Mouse (Mus musculus): ENCODE results near the gene Id3.

Gene Id3

DNA sequence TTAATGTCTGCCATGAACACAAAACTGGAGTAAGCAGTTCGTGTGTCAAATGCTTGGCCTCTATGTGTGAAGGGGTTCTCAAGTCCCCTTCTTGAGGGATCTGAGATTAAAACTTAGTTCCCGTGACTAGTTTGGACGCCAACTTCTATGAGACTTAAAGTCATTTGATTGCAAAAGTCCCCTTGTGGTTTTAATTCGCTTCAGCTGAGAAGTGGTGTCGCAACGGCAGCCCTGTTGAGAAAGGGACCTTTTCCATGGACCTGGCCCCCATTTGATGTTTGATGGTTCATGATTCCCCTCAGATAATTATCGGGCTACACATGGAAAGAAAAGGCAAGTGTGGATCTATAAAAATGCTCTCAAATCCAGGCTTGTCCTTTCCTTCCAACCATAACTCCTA is 36.2 kb downstream of the Id3 start:
- DNase-seq, result no peak

DNA sequence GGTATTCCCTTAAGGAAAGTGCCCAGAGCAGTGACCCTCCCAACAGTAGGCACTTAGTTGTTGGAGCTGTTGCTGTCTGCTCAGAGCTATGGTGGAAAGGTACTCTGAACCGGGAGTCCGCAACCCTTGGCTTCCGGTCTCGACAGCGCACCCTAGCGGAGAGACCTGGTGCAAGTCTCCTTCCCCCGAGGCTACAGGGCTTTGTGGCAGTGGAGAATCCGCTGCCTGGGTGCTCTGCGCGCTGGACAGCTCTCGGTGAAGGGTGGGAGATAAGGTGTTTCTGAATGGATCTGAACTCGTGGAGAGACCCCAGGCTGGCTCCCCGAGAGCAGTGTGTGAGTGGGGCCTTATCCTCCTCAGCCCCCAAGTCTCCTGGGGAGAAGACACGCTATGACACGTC is 36.7 kb downstream of the Id3 start:
- peak; percentile 89 for DNase-seq

DNA sequence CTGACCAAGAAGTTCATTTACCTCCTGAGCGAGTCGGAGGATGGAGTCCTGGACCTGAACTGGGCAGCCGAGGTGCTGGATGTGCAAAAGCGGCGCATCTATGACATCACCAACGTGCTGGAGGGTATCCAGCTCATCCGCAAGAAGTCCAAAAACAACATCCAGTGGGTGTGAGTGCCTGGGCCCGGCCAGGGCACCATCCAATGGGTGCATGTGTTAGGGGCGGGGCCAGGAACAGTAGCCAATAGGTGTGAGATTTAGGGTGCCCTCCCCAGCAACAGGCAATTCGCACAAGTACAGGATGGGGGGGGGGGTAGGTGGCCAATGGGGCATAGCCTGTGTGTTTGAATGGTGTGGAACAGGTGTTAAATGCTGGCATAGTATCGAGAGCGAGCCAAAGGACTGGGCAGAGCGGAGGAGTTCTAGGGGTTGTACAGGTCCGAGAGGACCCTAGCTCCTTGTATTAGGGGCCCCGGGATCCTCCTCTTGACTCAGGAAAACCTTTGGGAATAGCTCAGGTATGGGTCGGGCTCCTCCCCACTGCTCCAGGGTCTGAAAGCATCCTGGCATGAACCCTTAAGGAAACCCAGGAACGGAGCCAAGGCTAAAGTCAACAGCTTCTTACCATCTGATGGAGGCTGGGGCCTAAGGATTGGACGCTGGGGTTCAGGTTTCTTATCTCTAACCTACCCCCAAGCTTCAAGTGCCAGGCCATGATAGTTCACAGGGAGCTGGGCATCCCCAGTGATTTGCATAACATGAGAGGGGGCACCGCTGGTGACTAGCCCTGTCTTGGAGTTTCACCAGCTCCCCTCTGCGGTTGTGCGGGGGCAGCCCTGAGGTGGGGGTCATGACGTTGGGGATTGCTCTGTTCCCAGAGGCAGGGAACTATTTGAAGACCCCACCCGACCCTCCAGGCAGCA is 37.4 kb downstream of the Id3 start:
- DNase-seq, result peak; percentile 83

DNA sequence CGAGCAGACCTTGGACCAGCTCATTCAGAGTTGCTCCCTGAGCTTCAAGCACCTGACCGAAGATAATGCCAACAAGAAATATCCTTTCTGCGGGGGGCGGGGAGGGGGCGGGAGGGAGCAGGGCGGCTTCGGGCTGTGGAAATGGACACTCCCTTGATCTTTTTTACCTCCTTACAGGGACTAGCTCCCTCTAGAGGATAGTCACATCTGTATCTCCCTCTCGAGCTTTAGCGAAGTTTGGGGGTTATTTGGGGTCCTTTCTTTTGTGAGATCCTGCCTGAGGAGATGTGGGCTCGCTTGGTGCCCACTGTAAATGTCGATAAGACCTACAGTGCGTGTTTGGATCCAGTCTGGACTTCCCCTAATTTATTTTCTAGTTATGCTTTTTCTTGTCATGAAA is 38.1 kb downstream of the Id3 start:
- no peak for DNase-seq

DNA sequence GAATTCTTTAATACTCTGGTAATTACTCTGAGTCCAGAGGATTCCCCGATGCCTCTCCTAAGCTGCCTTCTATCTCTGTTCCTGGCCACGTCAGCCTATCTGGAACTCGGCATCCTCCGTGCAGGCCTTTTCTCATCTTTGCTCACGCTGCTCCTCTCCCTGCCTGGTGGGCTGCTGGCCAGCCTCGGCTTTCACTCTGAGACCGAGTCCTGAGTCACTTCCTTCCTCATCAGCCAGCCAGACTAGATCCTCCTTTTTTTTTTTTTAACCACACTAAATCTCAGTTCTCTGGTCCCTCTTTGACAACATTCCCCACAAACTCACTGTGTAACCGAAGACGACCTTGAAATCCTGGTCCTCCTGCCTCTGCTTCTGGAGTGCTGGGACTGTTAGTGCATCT is 42.1 kb downstream of the Id3 start:
- DNase-seq, result no peak

DNA sequence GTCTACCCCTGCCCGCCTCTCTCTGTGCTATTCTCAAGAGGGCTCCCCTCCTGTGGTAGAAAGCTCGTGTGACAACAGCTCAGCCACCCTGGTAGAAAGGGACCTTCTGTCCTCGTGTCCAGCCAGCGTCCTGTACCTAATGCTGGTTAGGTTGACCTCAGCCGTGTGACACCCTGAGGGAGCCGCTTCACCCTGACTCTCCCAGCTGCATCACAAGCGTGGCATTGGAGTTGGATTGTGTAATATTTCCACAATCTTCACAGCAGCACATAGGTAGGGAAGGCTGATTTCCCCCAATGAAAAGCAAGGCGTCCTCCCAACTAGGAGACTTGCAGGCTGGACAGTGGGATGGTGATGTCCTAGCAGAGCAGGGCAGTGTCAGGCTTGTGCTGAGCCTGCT is 43.0 kb downstream of the Id3 start:
- DNase-seq, result no peak

DNA sequence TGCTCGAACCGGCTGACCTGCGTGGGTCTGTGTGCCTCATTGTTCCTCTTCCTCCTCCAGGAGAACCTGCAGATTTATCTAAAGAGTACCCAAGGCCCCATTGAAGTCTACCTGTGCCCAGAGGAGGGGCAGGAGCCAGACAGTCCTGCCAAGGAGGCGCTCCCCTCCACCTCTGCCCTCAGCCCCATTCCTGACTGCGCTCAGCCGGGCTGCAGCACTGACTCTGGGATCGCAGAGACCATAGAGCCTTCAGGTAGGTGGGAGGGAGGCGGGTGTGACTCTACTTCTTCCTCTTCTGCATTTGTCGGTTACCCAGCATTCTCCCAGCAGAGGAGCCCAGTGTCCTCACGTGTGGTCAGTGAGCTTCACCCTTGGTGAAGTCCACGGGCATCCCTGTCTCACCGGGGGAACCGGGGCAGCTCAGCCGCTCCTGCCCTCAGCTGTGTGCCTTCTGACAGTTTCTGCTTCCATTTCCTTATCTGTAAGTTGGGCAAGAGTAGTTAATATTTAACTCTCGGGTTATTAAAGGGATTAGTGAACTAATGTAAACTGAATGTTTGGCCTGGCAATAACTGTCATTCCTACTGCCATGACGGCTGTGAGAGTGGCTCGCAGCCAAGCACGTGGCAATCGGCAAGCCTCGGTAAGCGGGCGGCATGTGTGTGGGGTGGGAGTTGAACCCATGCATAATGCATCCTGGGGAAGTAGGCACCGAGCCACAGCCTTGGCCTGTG is 43.6 kb downstream of the Id3 start:
- DNase-seq, result peak; percentile 60

DNA sequence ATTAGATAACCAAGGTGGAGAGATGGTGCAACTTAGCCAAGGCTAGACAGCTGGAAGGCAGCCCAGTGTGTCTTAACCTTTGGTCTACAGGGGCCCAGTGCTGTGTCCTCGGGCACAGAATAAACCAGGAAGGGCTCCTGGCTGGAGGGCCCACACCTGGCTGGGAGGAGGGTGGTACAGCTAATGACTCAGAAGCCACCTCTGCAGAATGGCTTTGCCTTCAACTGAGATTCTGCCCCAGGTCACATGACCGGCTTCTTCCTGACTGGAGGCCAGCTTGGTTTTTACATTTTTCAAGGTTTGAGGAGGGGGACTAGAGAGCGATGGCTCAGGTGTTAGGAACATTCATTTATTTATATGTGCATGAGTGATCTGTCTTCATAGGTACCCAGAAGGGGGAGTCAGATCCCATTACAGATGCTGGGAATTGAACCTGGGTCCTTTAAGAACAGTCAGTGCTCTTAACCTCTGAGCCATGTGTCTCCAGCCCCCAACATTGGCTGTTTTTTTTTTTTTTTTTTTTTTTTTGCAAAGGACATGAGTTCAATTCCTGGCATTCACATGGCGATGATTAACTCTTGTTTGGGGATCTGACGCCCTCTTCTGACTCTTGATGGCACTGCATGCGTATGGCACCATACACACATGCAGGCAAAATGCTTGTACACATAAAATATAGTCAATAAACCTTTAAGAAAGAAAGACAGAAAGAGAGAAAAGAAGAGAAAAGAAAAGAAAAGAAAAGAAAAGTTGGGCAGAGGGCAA is 45.9 kb downstream of the Id3 start:
- no peak for DNase-seq

DNA sequence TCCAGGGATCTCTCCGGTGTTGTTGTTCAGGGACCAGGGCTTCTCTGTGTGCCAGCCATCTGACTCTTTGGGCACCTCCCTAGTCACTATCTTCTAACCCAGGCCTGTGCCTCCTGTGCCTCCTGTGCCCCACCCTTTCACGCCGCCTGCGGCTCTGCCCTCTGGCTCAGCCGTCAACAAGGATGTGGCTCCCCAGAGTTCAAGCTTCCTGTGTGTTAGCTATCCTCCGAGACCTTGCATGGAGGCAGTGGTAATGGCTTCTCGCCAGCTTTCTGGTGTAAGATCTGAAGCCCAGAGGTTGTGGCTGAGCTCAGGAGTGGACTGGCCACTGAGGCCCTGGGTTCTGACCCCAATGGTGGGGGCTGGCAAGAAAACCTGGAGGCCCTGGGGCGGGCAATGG is 46.6 kb downstream of the Id3 start:
- DNase-seq, result no peak

DNA sequence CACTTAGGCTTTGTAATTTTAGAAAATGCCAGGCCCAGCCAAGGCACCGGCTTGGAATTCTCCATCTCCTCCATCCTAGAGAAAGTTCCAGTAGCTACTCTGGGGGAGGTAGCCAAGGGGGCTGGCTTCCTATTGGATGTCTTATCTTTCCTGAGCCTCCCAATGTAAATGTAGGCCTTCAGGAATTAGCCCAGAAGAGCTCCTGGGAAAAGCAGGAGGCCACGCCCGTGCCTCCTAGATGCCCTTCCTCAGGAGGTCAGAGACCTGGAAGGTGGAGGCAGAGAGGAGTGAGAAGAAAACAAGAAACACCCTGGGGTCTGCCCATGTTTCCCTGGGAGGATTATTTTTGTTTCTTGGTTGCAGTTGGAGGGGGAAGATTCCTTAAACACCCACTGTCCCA is 50.3 kb downstream of the Id3 start:
- DNase-seq, result no peak

DNA sequence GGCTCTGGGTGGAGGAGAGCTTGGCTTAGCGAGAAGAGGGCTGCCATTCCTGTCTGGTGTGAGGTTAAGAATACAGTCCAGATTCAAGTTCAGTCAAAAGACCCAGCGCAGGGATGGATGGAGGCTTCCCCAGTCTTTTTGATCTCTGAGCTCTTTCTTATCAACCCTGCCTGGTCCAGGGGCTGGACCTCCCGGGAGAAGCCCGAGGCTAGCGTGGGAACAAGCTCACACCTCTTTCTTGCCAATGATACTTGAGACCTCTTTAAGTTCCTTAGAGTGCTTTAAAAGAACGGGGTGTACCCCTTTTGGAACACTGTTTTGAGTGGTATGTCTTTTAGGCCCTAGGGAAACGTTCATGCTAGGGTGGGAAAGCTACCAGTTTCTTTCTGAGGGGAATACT is 51.7 kb downstream of the Id3 start:
- DNase-seq, result no peak

Measured in kidney, adult 18-20 months (tissue).